Mouse (Mus musculus) G1E (cell line): ENCODE results near the gene Vamp8. TPM values are rescaled to one million over a fixed set of nuclear protein-coding genes. Genes with fewer than 3 reads are reported as not detected.

Source experiments
- ATAC-seq: 2 replicates; pipeline ENCODE4 v1.8.0; 2016; ENCODE audit warnings: mild to moderate bottlenecking; ENCODE audit not compliant: insufficient number of reproducible peaks, poor library complexity, low FRiP score, severe bottlenecking; ENCODE audit errors: extremely low read depth
- DNase-seq: peaks from one replicate; pipeline ENCODE4 v3.0.0; 2012; ENCODE audit warnings: low spot score
- H3K27me3 ChIP-seq: 2 replicates; pipeline ENCODE4 v1.6.1; 2012; ENCODE audit warnings: mild to moderate bottlenecking, low read length, inconsistent platforms; ENCODE audit not compliant: insufficient read depth
- H3K36me3 ChIP-seq: replicated peaks from 2 replicates; pipeline ENCODE3; 2012; ENCODE audit warnings: mild to moderate bottlenecking, inconsistent platforms
- H3K4me1 ChIP-seq: 2 replicates; pipeline ENCODE4 v1.6.1; 2012; ENCODE audit warnings: low read depth, low read length, inconsistent platforms, mixed read lengths; ENCODE audit not compliant: insufficient read depth
- H3K4me3 ChIP-seq: 2 replicates; pipeline ENCODE4 v1.5.1; 2012; ENCODE audit warnings: low read depth, mild to moderate bottlenecking, inconsistent platforms, low read length, moderate library complexity, mixed read lengths
- H3K9me3 ChIP-seq: replicated peaks from 2 replicates; pipeline ENCODE4 v1.6.1; 2012; ENCODE audit warnings: inconsistent platforms
- CTCF ChIP-seq: IDR thresholded peaks from 2 replicates; pipeline ENCODE4 v1.5.1; 2012; ENCODE audit warnings: low read depth, low read length, inconsistent platforms, mixed read lengths
- GATA1 ChIP-seq: IDR thresholded peaks from 2 replicates; pipeline ENCODE4 v1.6.1; 2012; ENCODE audit warnings: borderline replicate concordance, low read length, inconsistent platforms, mixed read lengths
- GATA2 ChIP-seq: IDR thresholded peaks from 2 replicates; pipeline ENCODE4 v1.6.1; 2012; ENCODE audit warnings: low read depth, low read length, inconsistent platforms, borderline replicate concordance
- POLR2AphosphoS5 ChIP-seq: IDR thresholded peaks from 2 replicates; pipeline ENCODE4 v1.6.1; 2012; ENCODE audit warnings: low read depth, low read length, inconsistent platforms; ENCODE audit not compliant: insufficient replicate concordance
- TAL1 ChIP-seq: conservative IDR thresholded peaks from 2 replicates; pipeline ENCODE4 v1.6.1; 2012; ENCODE audit warnings: low read depth, low read length, inconsistent platforms, mixed read lengths
- polyA plus RNA-seq: library from polyadenylated mRNA; stranded (reverse); fragments of >175 nt; gene quantifications from 2 replicates; pipeline ENCODE4 v1.2.3, GENCODE M21; 2012
- total RNA-seq, 2 experiments: library from RNA; stranded (forward) in 1 of 2; stranded (reverse) in 1 of 2; fragments of 200-1000 nt in 1 of 2; fragments of >200 nt in 1 of 2; fragmentation: Nextera tagmentation in 1 of 2; gene quantifications; 2 replicates each; pipeline ENCODE4 v1.2.3; 2014 to 2017

Gene Vamp8
- total and polyA plus RNA-seq, 3 experiments = 58.1 to 516 (median 261) TPM

DNA sequence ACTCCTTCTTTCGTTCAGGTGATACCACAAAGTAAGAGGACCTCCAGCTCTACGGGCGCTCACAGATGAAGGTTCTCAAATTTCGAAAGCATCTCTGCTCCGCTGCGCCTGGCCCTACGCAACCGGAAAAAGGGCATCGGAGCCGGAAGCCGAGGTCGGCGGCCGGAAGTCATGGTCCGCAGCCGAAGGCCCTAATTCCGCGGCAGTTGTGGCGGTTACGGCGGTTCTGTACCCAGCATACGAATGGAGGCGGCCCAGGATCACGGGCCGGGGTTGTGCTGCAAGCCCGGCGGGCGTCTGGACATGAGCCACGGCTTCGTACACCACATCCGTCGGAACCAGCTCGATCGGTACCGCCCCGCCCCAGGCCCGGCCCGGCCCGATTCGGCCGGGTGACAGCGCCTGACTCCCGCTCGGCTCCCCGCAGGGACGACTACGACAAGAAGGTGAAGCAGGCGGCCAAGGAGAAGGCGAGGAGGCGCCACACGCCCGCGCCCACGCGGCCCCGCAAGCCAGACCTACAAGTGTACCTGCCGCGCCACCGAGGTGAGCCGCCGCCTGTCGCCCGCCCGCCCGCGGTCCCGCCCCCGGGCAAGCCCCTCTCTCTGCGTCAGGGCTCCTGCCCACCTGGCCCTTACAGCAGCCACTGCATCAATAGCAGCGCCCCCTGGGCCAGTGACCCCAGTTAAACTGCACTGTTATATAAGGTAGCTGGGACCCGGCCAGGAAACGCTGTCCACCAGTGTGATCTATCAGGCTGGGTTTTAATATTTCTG lies 43.1 kb downstream of the Vamp8 start, which contains the start of gene 0610030E20Rik:
0610030E20Rik (plus strand) TSS at position 152 of the 776 bp plus-strand sequence.
- Histone ChIP-seq H3K36me3 (peaks cover 46% of the 10 kb centered on the region), H3K27me3 (no peaks in the 10 kb centered on the region), H3K9me3 (no peaks in the 10 kb centered on the region), H3K4me3 (peak within 1 kb of the TSS; percentile 91), H3K4me1 (peaks cover 71% of the 10 kb centered on the region)
- DNase-seq (peak; percentile 62), ATAC-seq (peak; percentile 16; the same call in 1 of the 2 replicates)
- TF ChIP-seq POLR2AphosphoS5 (no peak), TAL1 (no peak), GATA1 (no peak), CTCF (no peak), GATA2 (no peak)

DNA sequence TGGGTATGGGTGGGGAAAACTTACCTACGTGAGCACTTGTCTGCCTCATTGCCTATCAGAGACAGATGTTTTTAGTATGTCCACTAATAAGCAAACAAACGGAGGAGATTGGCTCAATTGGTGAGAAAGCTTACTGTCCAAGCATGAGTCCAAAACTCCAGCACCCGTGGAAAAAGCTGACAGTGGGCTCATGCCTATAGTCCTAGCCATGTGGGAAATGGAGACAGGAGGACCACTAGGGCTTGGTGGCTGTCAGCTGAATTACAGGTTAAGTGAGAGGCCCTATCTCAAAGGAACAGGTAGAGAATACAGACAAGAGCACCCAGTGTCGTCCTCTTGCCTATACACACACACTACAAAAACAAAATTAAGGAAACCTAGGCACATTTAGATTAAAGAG lies 44.2 kb downstream of the Vamp8 start:
- Histone ChIP-seq H3K4me1 (peaks cover 73% of the 10 kb centered on the region), H3K36me3 (peaks cover 52% of the 10 kb centered on the region), H3K27me3 (no peaks in the 10 kb centered on the region), H3K4me3 (peak overlapping the region; percentile 55; the same call in 1 of the 2 replicates), H3K9me3 (no peaks in the 10 kb centered on the region)
- DNase-seq = no peak
- no peak for TF ChIP-seq CTCF
- TF ChIP-seq POLR2AphosphoS5 = no peak
- no peak for TF ChIP-seq GATA1
- no peak for TF ChIP-seq TAL1
- no peak for TF ChIP-seq GATA2
- no peak for ATAC-seq

DNA sequence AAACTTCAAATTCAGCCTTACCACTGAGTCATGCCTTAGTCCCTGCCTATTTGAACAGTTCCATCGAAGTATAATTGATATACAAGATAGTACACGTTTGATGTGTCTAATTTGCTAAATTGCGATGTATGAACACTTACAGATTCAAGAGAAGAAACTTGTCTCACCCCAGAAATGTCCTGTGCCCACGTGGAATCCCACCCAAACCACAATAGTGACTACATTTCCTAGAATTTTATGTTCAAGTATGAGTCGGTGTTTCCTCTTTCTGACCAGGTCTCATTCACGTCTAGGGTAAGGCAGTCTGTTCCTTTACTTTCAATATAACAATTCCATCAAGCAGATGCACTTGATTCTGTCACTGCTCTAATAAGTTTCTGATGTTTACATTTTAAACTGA lies 44.9 kb downstream of the Vamp8 start:
- Histone ChIP-seq H3K36me3 (peaks cover 52% of the 10 kb centered on the region), H3K4me3 (peak overlapping the region; percentile 10; the same call in 1 of the 2 replicates), H3K4me1 (peaks cover 72% of the 10 kb centered on the region), H3K9me3 (no peaks in the 10 kb centered on the region), H3K27me3 (no peaks in the 10 kb centered on the region)
- DNase-seq (peak; percentile 31), ATAC-seq (no peak)
- no peak for TF ChIP-seq CTCF
- no peak for TF ChIP-seq GATA2
- TF ChIP-seq POLR2AphosphoS5 = no peak
- no peak for TF ChIP-seq TAL1
- TF ChIP-seq GATA1 = no peak

DNA sequence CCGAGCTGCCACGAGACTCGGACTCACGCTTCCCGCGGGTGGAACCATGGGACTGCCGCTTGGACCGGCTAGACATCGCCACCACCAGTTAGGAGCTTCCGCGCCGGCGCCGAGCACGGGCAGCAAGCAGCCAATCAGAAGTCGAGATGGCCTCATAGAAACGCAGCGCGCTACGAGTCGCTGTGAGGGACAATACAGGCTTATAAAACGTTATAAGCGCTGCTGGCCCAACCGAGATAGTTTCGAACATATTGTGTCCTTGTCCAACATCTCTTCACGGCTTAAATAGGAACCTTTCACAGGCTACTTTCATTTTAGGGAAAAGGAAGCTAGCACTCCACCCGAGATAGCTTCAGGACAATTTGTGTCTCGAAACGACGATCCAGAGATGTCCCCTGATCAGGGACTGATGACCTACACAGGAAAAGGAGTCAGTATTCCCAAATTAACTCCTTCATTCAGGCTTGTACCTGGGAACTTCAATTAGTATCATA lies 45.4 kb downstream of the Vamp8 start, which contains the start of gene Usp39:
Usp39 (minus strand) TSS at position 111 of the 494 bp plus-strand sequence.
- Histone ChIP-seq H3K27me3 (no peaks in the 10 kb centered on the region), H3K4me1 (peaks cover 70% of the 10 kb centered on the region), H3K9me3 (no peaks in the 10 kb centered on the region), H3K4me3 (peak within 1 kb of the TSS; percentile 90), H3K36me3 (peaks cover 52% of the 10 kb centered on the region)
- DNase-seq (peak; percentile 83), ATAC-seq (peak; percentile 78)
- TF ChIP-seq GATA1 (no peak), GATA2 (no peak), TAL1 (no peak), CTCF (no peak), POLR2AphosphoS5 (no peak; the same call in 1 of the 2 replicates)

- Histone ChIP-seq H3K27me3 (no peaks in the 10 kb centered on the region), H3K9me3 (no peaks in the 10 kb centered on the region), H3K4me1 (peaks cover 67% of the 10 kb centered on the region), H3K4me3 (peak overlapping the region; percentile 90), H3K36me3 (peaks cover 52% of the 10 kb centered on the region)
- TF ChIP-seq GATA1 = no peak
- TF ChIP-seq POLR2AphosphoS5 = no peak
- no peak for TF ChIP-seq TAL1
- TF ChIP-seq GATA2 = no peak
- no peak for TF ChIP-seq CTCF
- no peak for DNase-seq
- no peak for ATAC-seq
These were observed 46.0 kb downstream of the Vamp8 start for GRCm38 (mm10) chr6:72344396-72345073.

DNA sequence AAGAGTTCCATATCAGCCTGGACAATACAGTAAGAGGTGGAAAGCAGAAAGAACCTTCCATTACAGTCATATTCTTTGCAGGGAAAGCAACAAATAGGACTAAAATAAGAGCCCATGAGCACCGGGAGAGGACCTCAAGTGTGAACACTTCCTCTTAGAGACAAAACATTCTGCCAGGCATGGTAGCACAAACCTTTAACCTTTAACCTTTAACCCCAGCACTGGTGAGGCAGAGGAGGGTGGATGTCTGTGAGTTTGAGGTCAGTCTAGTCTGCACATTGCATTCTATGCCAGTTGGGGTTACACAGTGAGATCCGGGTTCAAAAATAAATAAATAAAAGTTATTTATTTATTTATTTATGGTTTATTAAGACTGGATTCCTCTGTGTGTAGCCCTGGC lies 50.0 kb downstream of the Vamp8 start:
- Histone ChIP-seq H3K27me3 (no peaks in the 10 kb centered on the region), H3K36me3 (peaks cover 78% of the 10 kb centered on the region), H3K9me3 (no peaks in the 10 kb centered on the region), H3K4me1 (peaks cover 40% of the 10 kb centered on the region), H3K4me3 (no peak overlapping the region)
- no peak for DNase-seq
- ATAC-seq = no peak
- TF ChIP-seq TAL1 (no peak), GATA1 (no peak), GATA2 (no peak), POLR2AphosphoS5 (no peak), CTCF (no peak)

Other genes starting within 250 kb of the Vamp8 start
- not detected in 2 replicates for gene Atoh8, start 155.1 kb downstream of the Vamp8 start, total RNA-seq (2014; fragmentation: Nextera tagmentation)
- not detected in 2 replicates for gene Atoh8, start 155.1 kb downstream of the Vamp8 start, total RNA-seq (2017)
- 0.03 TPM in 1 of 2 replicates, not detected in the other for gene Atoh8, start 155.1 kb downstream of the Vamp8 start, polyA plus RNA-seq
- not detected in 2 replicates for gene Sftpb, start 86.1 kb downstream of the Vamp8 start, total RNA-seq (2014; fragmentation: Nextera tagmentation)
- not detected in 2 replicates for gene Sftpb, start 86.1 kb downstream of the Vamp8 start, total RNA-seq (2017)
- gene Sftpb, start 86.1 kb downstream of the Vamp8 start, polyA plus RNA-seq = not detected in 2 replicates
- 99.6 and 100 TPM in 2 replicates for gene Usp39, start 45.5 kb downstream of the Vamp8 start, total RNA-seq (2014; fragmentation: Nextera tagmentation)
- gene Usp39, start 45.5 kb downstream of the Vamp8 start, total RNA-seq (2017) = 116 and 119 TPM in 2 replicates
- 26.3 and 29.7 TPM in 2 replicates for gene Usp39, start 45.5 kb downstream of the Vamp8 start, polyA plus RNA-seq
- 71.0 and 74.9 TPM in 2 replicates for gene 0610030E20Rik, start 43.4 kb downstream of the Vamp8 start, total RNA-seq (2014; fragmentation: Nextera tagmentation)
- 26.4 and 29.7 TPM in 2 replicates for gene 0610030E20Rik, start 43.4 kb downstream of the Vamp8 start, total RNA-seq (2017)
- 33.9 and 34.7 TPM in 2 replicates for gene 0610030E20Rik, start 43.4 kb downstream of the Vamp8 start, polyA plus RNA-seq
- 5.5 and 6.0 TPM in 2 replicates for gene Tmem150a, start 35.3 kb downstream of the Vamp8 start, total RNA-seq (2014; fragmentation: Nextera tagmentation)
- 0.55 and 1.2 TPM in 2 replicates for gene Tmem150a, start 35.3 kb downstream of the Vamp8 start, total RNA-seq (2017)
- gene Tmem150a, start 35.3 kb downstream of the Vamp8 start, polyA plus RNA-seq = 5.1 and 5.6 TPM in 2 replicates
- 238 and 244 TPM in 2 replicates for gene Rnf181, start 23.7 kb downstream of the Vamp8 start, total RNA-seq (2014; fragmentation: Nextera tagmentation)
- 153 and 179 TPM in 2 replicates for gene Rnf181, start 23.7 kb downstream of the Vamp8 start, total RNA-seq (2017)
- gene Rnf181, start 23.7 kb downstream of the Vamp8 start, polyA plus RNA-seq = 120 and 165 TPM in 2 replicates
- gene Vamp5, start 10.2 kb downstream of the Vamp8 start, total RNA-seq (2014; fragmentation: Nextera tagmentation) = 187 and 244 TPM in 2 replicates
- gene Vamp5, start 10.2 kb downstream of the Vamp8 start, total RNA-seq (2017) = 163 and 182 TPM in 2 replicates
- gene Vamp5, start 10.2 kb downstream of the Vamp8 start, polyA plus RNA-seq = 133 and 183 TPM in 2 replicates
- gene Ggcx, start 23.6 kb upstream of the Vamp8 start, total RNA-seq (2014; fragmentation: Nextera tagmentation) = 25.9 and 27.8 TPM in 2 replicates
- gene Ggcx, start 23.6 kb upstream of the Vamp8 start, total RNA-seq (2017) = 9.2 and 12.4 TPM in 2 replicates
- gene Ggcx, start 23.6 kb upstream of the Vamp8 start, polyA plus RNA-seq = 6.5 and 6.7 TPM in 2 replicates
- gene Mat2a, start 48.9 kb upstream of the Vamp8 start, total RNA-seq (2014; fragmentation: Nextera tagmentation) = 355 and 414 TPM in 2 replicates
- 275 and 294 TPM in 2 replicates for gene Mat2a, start 48.9 kb upstream of the Vamp8 start, total RNA-seq (2017)
- 24.9 and 34.2 TPM in 2 replicates for gene Mat2a, start 48.9 kb upstream of the Vamp8 start, polyA plus RNA-seq
- gene Sh2d6, start 131.0 kb upstream of the Vamp8 start, total RNA-seq (2014; fragmentation: Nextera tagmentation) = not detected in 2 replicates
- 0.16 TPM in 1 of 2 replicates, not detected in the other for gene Sh2d6, start 131.0 kb upstream of the Vamp8 start, total RNA-seq (2017)
- not detected in 2 replicates for gene Sh2d6, start 131.0 kb upstream of the Vamp8 start, polyA plus RNA-seq
- gene Capg, start 153.7 kb upstream of the Vamp8 start, total RNA-seq (2014; fragmentation: Nextera tagmentation) = 37.8 and 38.0 TPM in 2 replicates
- gene Capg, start 153.7 kb upstream of the Vamp8 start, total RNA-seq (2017) = 113 and 150 TPM in 2 replicates
- gene Capg, start 153.7 kb upstream of the Vamp8 start, polyA plus RNA-seq = 88.6 and 102 TPM in 2 replicates
- 20.4 and 25.5 TPM in 2 replicates for gene Elmod3, start 207.7 kb upstream of the Vamp8 start, total RNA-seq (2014; fragmentation: Nextera tagmentation)
- gene Elmod3, start 207.7 kb upstream of the Vamp8 start, total RNA-seq (2017) = 8.6 and 9.8 TPM in 2 replicates
- 16.6 and 22.1 TPM in 2 replicates for gene Elmod3, start 207.7 kb upstream of the Vamp8 start, polyA plus RNA-seq
- gene Retsat, start 207.8 kb upstream of the Vamp8 start, total RNA-seq (2014; fragmentation: Nextera tagmentation) = 13.1 and 13.6 TPM in 2 replicates
- 12.6 and 14.8 TPM in 2 replicates for gene Retsat, start 207.8 kb upstream of the Vamp8 start, total RNA-seq (2017)
- gene Retsat, start 207.8 kb upstream of the Vamp8 start, polyA plus RNA-seq = 6.1 and 25.6 TPM in 2 replicates
- 49.7 and 50.1 TPM in 2 replicates for gene Tgoln1, start 226.3 kb upstream of the Vamp8 start, total RNA-seq (2014; fragmentation: Nextera tagmentation)
- gene Tgoln1, start 226.3 kb upstream of the Vamp8 start, total RNA-seq (2017) = 60.3 and 72.6 TPM in 2 replicates
- 2.0 and 4.4 TPM in 2 replicates for gene Tgoln1, start 226.3 kb upstream of the Vamp8 start, polyA plus RNA-seq